Mouse (Mus musculus) liver, embryonic 13.5 days (tissue): ENCODE results near the gene St7. TPM values are rescaled to one million over a fixed set of nuclear protein-coding genes. Genes with fewer than 3 reads are reported as not detected.
"Not testable (repeated sequence)": the region's sequence is repeated elsewhere in the genome, so short reads cannot be mapped to it uniquely, and the experiment has no call there.

Experiments used
- ATAC-seq: fragments of 200-750 bp; cut with Nextera tagmentation; 2 replicates; pipeline ENCODE4 v1.8.0; 2017; ENCODE audit warnings: low read depth, mild to moderate bottlenecking, moderate number of reproducible peaks, moderate library complexity
- DNase-seq: peaks from one replicate; pipeline ENCODE4 v3.0.0; 2022
- H3K27ac ChIP-seq: fragments of 300-500 bp; sonication (generic); 2 replicates; pipeline ENCODE4 v1.5.1; 2015; ENCODE audit warnings: moderate library complexity, mild to moderate bottlenecking, inconsistent platforms
- H3K27me3 ChIP-seq: fragments of 300-500 bp; sonication (generic); 2 replicates; pipeline ENCODE4 v1.6.1; 2015; ENCODE audit warnings: mild to moderate bottlenecking, inconsistent platforms
- H3K36me3 ChIP-seq: fragments of 300-500 bp; sonication (generic); 2 replicates; pipeline ENCODE4 v1.6.1; 2015; ENCODE audit warnings: mild to moderate bottlenecking, inconsistent platforms
- H3K4me1 ChIP-seq: fragments of 300-500 bp; sonication (generic); replicated peaks from 2 replicates; pipeline ENCODE4 v1.6.1; 2015; ENCODE audit warnings: inconsistent platforms
- H3K4me2 ChIP-seq: fragments of 300-500 bp; sonication (generic); 2 replicates; pipeline ENCODE4 v1.6.1; 2015; ENCODE audit warnings: inconsistent platforms, mild to moderate bottlenecking, moderate library complexity
- H3K4me3 ChIP-seq: fragments of 300-500 bp; sonication (generic); replicated peaks from 2 replicates; pipeline ENCODE4 v1.5.1; 2015; ENCODE audit warnings: mild to moderate bottlenecking, inconsistent platforms
- H3K9ac ChIP-seq: fragments of 300-500 bp; sonication (generic); 2 replicates; pipeline ENCODE4 v1.6.1; 2015; ENCODE audit warnings: mild to moderate bottlenecking, inconsistent platforms
- H3K9me3 ChIP-seq: fragments of 300-500 bp; sonication (generic); replicated peaks from 2 replicates; pipeline ENCODE4 v1.6.1; 2016; ENCODE audit warnings: inconsistent platforms
- WGBS: fragments of 180-500 bp; shearing (Covaris S2); methylation state at CpG from one replicate; pipeline ENCODE4 v1.1.7; 2015; ENCODE audit not compliant: insufficient replicate concordance; 5-methylcytosine and 5-hydroxymethylcytosine counted together
- polyA plus RNA-seq: library from polyadenylated mRNA; unstranded; fragments of >200 nt; fragmentation: Nextera tagmentation; extraction: Ambion mirVana; gene quantifications from 2 replicates; pipeline ENCODE4 v1.2.1, GENCODE M21; 2015

The St7 gene
- polyA plus RNA-seq, 1 experiment from 2014 or later, result 11.8 TPM

GRCm38 (mm10) chr6:17680266-17680925 lies 12.3 kb upstream of the St7 start:
- ATAC-seq, result peak; percentile 92
- Histone ChIP-seq H3K4me1 (peaks cover 17% of the 10 kb centered on the region), H3K36me3 (no peaks in the 10 kb centered on the region), H3K27me3 (no peaks in the 10 kb centered on the region), H3K9ac (no peak overlapping the region), H3K27ac (no peak overlapping the region), H3K4me3 (no peak overlapping the region), H3K4me2 (no peak overlapping the region), H3K9me3 (peaks cover 6% of the 10 kb centered on the region)
- WGBS, result 72% methylated on average over 6 of the region's 6 CpGs
- no peak for DNase-seq

- ATAC-seq, result peak; percentile 10; the same call in 1 of the 2 replicates
- no peak overlapping the region for H3K4me2 ChIP-seq
These were observed 10.9 kb upstream of the St7 start for GRCm38 (mm10) chr6:17681810-17682209.

DNA sequence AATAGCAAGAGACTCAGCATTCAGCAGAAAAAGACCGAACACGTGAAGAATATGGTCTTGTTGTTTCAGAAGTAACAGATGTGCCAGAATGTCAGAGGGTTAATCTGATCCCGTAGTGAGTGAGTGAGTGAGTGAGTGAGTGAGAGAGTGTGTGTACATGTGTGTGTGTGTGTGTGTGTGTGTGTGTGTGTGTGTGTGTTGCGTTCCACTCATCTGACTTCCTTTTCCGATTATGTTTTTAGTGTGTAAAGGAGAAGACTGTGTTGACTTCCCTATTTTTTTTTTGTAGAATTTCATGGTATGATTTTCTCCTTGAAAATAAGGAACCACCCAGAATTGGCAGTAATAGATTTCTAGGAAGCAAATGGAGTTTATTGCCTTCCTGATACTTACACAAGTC lies 4.1 kb upstream of the St7 start:
- H3K4me3 ChIP-seq, result no peak overlapping the region
- no peaks in the 10 kb centered on the region for H3K27me3 ChIP-seq
- WGBS, result 48% methylated on average over 5 of the region's 5 CpGs
- no peak overlapping the region for H3K9ac ChIP-seq
- DNase-seq (no peak), ATAC-seq (no peak)
- no peaks in the 10 kb centered on the region for H3K36me3 ChIP-seq
- H3K4me1 ChIP-seq, result no peaks in the 10 kb centered on the region; the same call in 1 of the 2 replicates
- no peak overlapping the region for H3K27ac ChIP-seq
- H3K9me3 ChIP-seq, result no peaks in the 10 kb centered on the region
- H3K4me2 ChIP-seq, result no peak overlapping the region

More at GRCm38 (mm10) chr6:17681810-17682209, 10.9 kb upstream of the St7 start:
- Histone ChIP-seq H3K36me3 (no peaks in the 10 kb centered on the region), H3K27ac (no peak overlapping the region), H3K4me3 (no peak overlapping the region), H3K9me3 (peaks cover 6% of the 10 kb centered on the region), H3K4me1 (peaks cover 17% of the 10 kb centered on the region), H3K9ac (no peak overlapping the region), H3K27me3 (no peaks in the 10 kb centered on the region)
- 89% methylated on average over 8 of the region's 8 CpGs for WGBS
- DNase-seq, result no peak

DNA sequence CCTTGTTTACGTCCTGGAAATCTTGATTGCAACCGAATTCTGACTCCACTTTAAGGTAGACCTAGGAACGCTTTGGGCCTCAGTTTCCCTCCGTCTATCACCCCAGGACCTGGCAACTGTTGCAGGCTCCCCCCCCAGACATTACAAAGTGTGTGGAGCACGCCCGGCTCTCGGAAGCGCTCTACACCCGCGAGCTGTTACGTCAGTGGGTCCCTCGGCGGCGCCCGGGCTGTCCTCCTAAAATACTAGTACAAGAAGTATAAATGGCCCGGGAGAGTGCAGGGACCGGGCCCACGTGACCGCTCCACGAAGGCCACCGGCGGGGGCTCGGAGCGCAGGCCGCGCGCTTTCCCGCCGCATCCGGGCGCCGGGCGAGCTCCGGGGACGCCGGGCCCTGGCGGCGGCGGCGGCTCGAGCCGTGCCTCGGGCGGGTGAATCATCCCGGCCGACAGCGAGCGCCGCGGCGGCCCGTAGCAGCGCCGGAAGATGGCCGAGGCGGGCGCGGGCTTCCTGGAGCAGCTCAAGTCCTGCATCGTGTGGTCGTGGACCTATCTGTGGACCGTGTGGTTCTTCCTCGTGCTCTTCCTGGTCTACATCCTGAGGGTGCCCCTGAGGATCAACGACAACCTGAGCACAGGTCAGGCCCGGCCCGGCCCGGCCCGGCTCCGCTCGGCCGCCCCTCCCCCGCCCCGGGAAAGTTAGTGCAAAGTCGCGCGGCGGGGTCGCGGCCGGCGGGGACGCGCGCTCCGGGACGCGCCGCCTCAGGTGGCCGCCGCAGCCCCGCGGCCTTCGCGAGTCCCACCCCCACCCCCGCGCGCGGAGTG lies 1.2 kb downstream of the St7 start:
- Histone ChIP-seq H3K9me3 (no peaks in the 10 kb centered on the region), H3K4me2 (peak overlapping the region; percentile 89), H3K27ac (peak overlapping the region; percentile 86), H3K36me3 (peaks cover 11% of the 10 kb centered on the region; the same call in 1 of the 2 replicates), H3K4me3 (peak overlapping the region; percentile 85), H3K27me3 (no peaks in the 10 kb centered on the region), H3K4me1 (peaks cover 23% of the 10 kb centered on the region), H3K9ac (peak overlapping the region; percentile 89)
- peak; percentile 82 for ATAC-seq
- WGBS, result 1% methylated on average over 91 of the region's 97 CpGs
- peak; percentile 51 for DNase-seq

DNA sequence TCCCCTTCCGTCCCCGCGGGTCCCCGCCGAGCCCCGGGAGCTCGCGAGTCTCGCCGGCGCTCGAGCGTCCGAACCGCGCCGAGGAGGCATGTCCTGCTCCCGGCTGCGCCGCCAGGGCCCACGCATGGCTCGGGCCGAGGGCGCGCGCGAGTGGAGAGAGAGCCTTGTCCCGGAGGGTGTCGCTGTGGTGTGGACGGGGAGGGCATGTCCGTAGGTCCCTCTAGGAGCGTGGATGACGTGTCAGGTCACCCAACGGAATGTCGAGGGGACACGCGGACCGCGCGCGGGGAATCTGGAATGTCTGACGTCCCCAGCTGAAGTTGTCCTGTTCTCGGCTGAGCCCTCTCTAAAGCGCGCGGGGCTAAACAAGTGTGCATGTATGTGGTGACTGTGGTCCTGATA lies 1.8 kb downstream of the St7 start:
- H3K9ac ChIP-seq, result peak overlapping the region; percentile 89
- peaks cover 11% of the 10 kb centered on the region; the same call in 1 of the 2 replicates for H3K36me3 ChIP-seq
- no peaks in the 10 kb centered on the region for H3K9me3 ChIP-seq
- ATAC-seq (peak; percentile 74), DNase-seq (peak; percentile 55)
- no peaks in the 10 kb centered on the region for H3K27me3 ChIP-seq
- under 1% methylated on average over 45 of the region's 46 CpGs for WGBS
- peak overlapping the region; percentile 86 for H3K27ac ChIP-seq
- peak overlapping the region; percentile 85 for H3K4me3 ChIP-seq
- peaks cover 23% of the 10 kb centered on the region for H3K4me1 ChIP-seq
- H3K4me2 ChIP-seq, result peak overlapping the region; percentile 89

GRCm38 (mm10) chr6:17696321-17696734 lies 3.6 kb downstream of the St7 start:
- Histone ChIP-seq H3K27me3 (no peaks in the 10 kb centered on the region), H3K4me1 (peaks cover 23% of the 10 kb centered on the region), H3K36me3 (peaks cover 11% of the 10 kb centered on the region; the same call in 1 of the 2 replicates), H3K4me3 (no peak overlapping the region), H3K4me2 (peak overlapping the region; percentile 32), H3K9ac (no peak overlapping the region), H3K9me3 (no peaks in the 10 kb centered on the region), H3K27ac (no peak overlapping the region)
- no peak for DNase-seq
- WGBS, result 59% methylated on average over 5 of the region's 5 CpGs
- ATAC-seq, result no peak

DNA sequence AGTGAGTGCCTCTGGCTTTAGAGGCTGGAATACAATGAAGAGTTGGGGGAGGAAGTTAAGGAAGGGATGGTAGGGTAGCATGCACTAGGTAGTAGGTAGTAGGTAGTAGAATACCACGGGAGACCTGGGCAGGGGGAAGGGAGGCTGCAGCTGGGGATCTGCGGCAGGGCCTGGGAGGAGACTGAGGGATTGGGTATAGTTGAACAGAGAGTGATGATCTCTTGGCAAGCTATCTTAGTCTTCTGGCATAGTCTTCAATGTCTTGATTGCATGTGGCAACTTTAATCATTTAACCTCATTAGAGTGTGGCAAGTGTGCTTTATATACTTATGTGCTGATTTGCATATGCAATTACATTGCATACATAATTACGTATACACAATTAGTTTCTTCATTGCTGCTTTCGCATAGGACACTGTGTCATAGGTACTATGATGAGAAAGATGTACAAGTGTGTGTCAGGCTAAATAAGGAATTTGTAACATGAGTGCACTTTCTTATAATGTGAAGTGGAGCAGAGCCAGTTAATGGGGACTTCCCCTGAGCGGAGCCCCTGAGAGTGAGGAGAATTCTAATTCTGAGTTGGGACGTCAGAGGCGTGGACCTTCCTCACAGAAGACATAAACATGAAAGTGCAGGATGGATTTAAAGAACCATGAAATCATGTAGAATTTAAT lies 8.3 kb downstream of the St7 start:
- Histone ChIP-seq H3K4me2 (no peak overlapping the region), H3K36me3 (peaks cover 11% of the 10 kb centered on the region; the same call in 1 of the 2 replicates), H3K4me3 (no peak overlapping the region), H3K9me3 (no peaks in the 10 kb centered on the region), H3K9ac (no peak overlapping the region), H3K27ac (no peak overlapping the region), H3K27me3 (no peaks in the 10 kb centered on the region), H3K4me1 (peaks cover 9% of the 10 kb centered on the region)
- no peak for ATAC-seq
- 72% methylated on average over 7 of the region's 7 CpGs for WGBS
- no peak for DNase-seq

- DNase-seq, H3K9me3 ChIP-seq, H3K9ac ChIP-seq, H3K4me3 ChIP-seq, H3K4me2 ChIP-seq, H3K27ac ChIP-seq, ATAC-seq, H3K27me3 ChIP-seq, H3K36me3 ChIP-seq, H3K4me1 ChIP-seq: not testable (repeated sequence)
- 61% methylated on average over 1 of the region's 1 CpGs for WGBS
These were observed 11.3 kb downstream of the St7 start for GRCm38 (mm10) chr6:17704038-17704437.

DNA sequence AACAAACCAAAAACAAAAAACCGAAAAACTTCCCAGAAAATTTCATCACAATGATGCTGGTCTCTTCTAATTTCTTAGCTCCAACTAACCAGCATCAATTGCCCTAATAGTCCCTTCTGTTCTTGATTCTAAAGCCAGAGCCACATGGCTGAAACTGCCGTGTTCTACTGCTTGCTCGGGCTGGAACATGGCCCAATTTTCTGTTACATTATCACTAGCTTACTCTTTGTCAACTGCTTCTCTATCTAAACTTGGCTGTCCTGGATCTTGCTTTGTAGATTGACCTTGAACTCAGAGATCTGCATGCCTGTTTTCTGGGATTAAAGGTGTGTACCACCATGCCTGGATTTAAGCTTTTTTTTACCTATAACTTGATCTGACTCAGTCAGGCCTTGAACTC lies 13.2 kb downstream of the St7 start:
- WGBS, result 62% methylated on average over 3 of the region's 3 CpGs
- no peak for ATAC-seq

GRCm38 (mm10) chr6:17718978-17719377 lies 26.2 kb downstream of the St7 start:
- ATAC-seq (no peak), DNase-seq (no peak)
- Histone ChIP-seq H3K4me3 (no peak overlapping the region), H3K9me3 (no peaks in the 10 kb centered on the region), H3K4me2 (no peak overlapping the region), H3K27me3 (no peaks in the 10 kb centered on the region), H3K27ac (no peak overlapping the region), H3K36me3 (no peaks in the 10 kb centered on the region), H3K4me1 (peaks cover 20% of the 10 kb centered on the region), H3K9ac (no peak overlapping the region)
- WGBS, result 77% methylated on average over 7 of the region's 7 CpGs

More for the DNA sequence above, 13.2 kb downstream of the St7 start:
- no peaks in the 10 kb centered on the region for H3K4me1 ChIP-seq
- H3K4me2 ChIP-seq, result no peak overlapping the region
- no peak for DNase-seq
- no peak overlapping the region for H3K4me3 ChIP-seq
- no peaks in the 10 kb centered on the region for H3K9me3 ChIP-seq
- H3K9ac ChIP-seq, result no peak overlapping the region
- H3K27me3 ChIP-seq, result no peaks in the 10 kb centered on the region
- H3K36me3 ChIP-seq, result no peaks in the 10 kb centered on the region
- no peak overlapping the region for H3K27ac ChIP-seq

GRCm38 (mm10) chr6:17719423-17719822 lies 26.7 kb downstream of the St7 start:
- WGBS, result 82% methylated on average over 5 of the region's 5 CpGs
- Histone ChIP-seq H3K4me1 (peaks cover 24% of the 10 kb centered on the region), H3K4me3 (no peak overlapping the region), H3K4me2 (no peak overlapping the region), H3K9ac (no peak overlapping the region), H3K9me3 (no peaks in the 10 kb centered on the region), H3K27ac (no peak overlapping the region), H3K27me3 (no peaks in the 10 kb centered on the region), H3K36me3 (no peaks in the 10 kb centered on the region)
- DNase-seq (no peak), ATAC-seq (no peak)
